Mouse (Mus musculus): ENCODE results near the gene C1s1.

- TF ChIP-seq CTCF (IDR thresholded peaks at IDR 0.05; ENCODE audit: low read depth, low read length) (no peak), POLR2A (IDR thresholded peaks at IDR 0.05; ENCODE audit: borderline replicate concordance, low read depth, low read length) (no peak)
These were observed 40.7 kb downstream of the C1s1 start for GRCm38 (mm10) chr6:124501473-124501872.
